Mouse (Mus musculus) kidney, adult 8-10 months (tissue): Measurements from ENCODE around the gene Xylt1.

Experiments
- DNase-seq, 2 experiments: peaks; one replicate each; pipeline ENCODE4 v3.0.0; 2022

Xylt1 gene

DNA sequence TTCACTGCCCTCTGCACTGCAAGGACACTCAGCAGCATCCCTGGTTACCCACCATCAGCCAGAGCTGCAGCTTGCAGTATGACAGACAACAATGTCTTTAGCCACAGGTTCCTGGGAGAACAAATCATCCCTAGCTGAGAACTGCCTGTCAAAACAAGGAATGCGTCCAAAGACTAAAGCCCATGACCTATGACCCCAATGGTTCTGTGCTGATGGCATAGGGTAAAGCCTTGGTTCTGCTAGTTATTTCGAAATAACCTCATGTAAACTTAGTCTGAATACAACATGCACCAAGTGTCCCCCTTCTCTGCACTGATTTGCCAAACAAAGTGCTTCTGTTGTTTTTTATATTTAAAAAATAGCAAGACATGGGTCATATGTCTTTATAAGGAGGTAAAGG lies 103.8 kb downstream of the Xylt1 start:
- DNase-seq, result no peak

DNA sequence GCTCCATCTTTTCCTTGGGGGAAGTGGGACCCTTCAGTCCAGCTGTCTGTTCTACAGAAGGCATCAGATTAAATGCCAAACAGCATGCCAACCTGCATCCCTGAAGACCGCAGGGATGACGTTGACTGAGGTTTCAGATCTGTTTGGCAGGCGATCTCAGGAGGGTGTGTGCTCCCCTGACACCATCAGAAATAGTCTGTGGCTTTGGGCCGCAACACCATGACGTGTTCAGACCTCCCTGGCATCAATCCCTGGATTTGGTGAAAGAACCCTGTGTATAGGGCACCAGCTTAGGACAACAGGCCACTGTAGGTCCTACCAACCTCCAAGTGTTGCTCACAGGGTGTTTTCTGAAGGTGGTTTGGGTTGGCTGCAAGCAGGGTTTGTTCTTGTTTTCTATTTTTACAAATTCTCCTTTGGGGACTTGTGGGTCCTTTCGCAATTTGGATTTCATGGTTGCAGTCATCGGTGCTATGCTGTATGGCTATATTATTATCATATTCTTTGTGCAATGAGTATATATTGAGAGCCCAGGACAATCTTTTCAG lies 104.3 kb downstream of the Xylt1 start:
- DNase-seq, result no peak

DNA sequence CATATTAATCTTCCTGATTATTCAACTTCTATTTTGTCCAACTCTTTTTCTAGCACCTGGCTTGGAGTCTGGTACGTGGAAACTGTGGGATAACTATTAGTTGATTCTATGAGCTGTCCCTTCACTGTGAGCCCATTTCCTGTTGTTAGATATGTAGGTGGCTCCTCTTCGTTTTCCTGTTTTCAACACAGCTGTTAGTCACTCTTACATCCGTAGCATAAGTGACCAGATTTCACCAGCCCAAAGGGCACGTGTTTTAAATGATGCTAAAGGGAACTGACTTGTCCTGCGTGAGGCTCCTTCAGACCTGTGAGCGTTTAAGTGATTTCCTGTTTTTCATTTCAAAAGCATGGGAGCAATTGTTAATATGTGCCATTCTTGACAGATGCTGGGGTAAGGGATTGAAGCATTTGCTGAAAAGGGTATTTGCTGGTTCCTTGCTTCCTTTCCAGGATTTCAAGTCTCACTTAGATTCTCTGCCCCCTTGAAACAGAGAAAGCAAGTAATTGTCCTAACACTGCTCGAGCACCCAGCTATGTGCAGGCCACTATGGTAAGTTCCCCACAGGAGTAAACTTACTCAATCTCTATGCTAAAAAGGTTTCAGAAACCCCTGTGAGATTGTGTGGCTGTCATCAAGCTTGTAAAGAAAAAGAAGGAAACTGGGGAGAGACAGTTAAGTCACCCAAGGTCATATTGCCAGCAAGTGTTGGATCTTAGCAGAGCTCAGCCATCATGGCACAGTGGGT lies 105.8 kb downstream of the Xylt1 start:
- no peak for DNase-seq

DNA sequence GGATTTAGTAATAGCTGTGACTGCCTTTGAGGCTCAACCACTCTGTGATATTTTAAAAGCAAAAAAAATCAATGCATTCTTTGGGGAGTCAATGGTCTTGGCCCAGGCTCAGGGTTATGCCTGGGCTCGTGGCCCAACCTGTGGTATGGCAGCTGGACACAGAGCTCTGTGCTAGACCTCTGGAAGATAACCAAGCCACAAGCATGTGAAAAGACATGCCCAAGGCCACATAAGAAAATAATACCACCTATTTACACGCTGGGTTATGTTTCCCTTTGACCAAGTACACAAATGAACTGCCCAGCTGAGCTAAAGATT lies 106.4 kb downstream of the Xylt1 start:
- no peak for DNase-seq

DNA sequence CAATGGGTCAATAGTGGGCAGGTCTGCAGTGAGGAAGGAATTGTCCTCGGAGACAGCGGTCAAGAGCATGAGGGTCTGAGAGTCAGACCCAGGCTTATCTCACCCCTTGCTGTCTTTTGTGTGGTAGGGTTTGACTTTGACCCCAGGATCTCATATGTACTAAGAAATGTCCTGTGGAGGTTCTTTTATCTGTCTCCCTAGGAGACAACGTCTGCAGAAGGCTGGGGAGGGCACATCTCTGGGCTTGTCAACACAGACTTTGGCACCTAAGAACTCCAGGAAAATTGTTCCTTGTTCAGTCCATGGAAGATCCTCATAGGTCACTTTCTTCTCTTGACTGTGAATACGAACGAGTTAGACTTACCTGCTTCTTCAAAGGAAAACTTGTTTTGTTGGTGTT lies 109.2 kb downstream of the Xylt1 start:
- no peak for DNase-seq

DNA sequence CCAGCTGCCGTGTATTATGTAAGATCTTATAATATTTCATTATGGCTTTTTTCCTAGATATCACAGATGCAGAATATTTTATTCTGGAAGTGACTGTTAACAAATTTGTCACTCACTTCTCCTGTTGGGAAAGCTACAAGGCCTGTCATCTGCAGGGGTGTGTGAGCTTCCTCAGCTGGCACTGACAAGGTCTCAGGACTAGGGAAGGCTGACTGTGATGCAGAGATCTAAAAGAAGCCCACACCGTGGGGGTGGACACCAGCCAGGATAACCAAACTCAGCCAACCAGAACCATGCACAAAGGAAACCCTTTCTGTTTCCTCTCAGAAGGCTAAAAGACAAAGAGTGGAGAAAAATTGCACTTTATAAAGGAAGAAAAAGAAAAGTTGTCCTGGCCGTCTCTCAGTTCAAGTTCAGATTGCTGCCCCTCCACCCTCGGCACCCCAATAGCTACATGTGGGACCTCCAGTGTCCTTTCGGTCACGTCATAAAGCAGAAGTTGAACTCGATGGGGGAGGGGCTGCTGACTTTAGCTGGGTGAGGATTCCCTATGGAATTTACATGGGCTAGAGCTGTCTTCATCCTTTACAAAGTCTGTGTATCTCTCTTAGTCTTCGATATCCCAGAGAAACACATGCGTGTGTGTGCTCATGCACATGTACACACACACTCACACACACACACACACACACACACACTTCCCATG lies 109.9 kb downstream of the Xylt1 start:
- no peak for DNase-seq

DNA sequence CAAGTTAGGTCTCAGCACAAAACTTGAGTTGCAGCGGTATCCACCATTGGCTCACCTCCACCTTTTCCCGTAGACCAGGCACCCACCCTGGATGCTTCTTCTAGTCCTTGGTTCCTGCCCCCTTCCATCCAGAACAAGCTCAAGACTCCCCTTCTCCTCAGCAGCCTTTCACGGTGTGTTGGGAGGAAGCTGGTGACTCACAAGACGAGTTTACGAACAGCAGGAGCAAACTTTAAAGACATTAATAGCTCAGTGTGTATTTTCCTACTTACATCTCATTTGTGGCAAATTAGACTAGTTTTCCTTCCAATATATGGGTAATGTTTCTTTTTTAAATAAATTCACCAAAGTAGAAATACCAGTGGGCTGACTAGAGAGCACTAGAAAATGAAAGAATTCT lies 110.7 kb downstream of the Xylt1 start:
- no peak for DNase-seq

DNA sequence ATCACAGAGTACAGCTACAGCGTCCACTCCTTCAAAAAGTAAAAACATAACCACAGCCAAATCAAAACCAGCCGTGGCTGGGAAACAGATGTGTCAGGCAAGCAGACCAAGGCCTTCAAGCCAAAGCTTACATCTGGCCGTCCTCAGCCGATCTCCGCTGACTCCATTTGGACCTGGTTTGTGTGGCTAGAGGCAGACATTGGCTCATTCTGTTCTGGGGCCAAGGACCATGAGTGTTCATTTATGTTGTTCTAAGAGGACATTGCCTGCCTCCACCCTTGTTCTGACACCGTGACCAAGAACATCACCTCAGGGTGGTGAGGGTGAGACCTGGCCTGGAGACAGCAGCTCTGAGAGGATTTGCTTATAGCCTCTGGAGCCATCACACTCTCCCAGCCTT lies 113.4 kb downstream of the Xylt1 start:
- no peak for DNase-seq

DNA sequence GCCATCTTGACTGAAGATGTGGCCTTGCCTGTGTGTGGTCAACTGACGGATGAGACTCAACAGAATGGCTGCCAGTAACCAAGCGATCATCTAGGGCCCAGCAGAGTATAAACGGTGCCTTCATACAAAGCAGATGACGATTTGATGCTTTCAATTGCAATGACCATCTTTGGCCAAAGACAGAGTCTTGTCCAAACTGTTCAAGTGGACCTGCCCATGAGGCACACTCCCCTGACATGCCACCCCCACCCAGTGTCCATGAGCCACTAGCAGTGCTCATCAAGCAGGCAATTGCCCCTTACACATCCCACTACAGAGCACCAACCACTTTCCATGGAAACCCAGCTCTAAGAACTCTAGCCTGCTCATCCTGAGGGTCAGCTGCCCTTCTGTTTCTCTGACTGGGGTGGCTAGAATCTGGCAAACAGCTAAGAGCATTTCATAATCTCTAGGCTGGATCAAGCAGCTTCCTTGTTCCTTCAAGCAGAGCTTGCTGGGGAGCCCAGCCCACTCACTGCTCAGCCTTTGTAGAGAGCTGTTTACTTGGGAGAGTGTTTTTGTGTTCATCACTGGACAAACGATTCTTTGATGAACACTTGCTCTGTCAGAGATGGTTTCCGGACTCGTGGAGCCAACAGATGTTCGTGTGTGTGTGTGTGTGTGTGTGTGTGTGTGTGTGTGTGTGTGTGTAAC lies 114.0 kb downstream of the Xylt1 start:
- DNase-seq, result no peak

DNA sequence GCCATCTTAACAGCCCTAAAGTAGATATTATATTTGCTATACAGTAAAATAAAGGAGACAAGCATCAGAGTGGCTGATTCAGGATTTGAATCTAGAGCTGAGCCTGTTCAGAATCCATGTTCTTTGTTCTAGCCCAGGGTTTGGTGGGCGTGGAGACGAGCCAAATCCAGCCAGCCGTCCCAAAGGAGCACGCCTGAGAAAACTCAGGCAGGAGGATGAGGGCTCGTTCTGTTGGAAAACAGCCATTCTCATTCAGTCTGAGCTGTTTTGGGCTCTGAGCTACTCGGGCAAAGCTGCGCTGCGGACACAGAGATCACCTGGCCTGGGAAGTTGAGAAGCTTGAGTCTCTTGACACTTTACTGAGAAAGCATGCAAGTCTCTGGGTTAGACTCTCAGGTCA lies 115.0 kb downstream of the Xylt1 start:
- DNase-seq, result no peak

DNA sequence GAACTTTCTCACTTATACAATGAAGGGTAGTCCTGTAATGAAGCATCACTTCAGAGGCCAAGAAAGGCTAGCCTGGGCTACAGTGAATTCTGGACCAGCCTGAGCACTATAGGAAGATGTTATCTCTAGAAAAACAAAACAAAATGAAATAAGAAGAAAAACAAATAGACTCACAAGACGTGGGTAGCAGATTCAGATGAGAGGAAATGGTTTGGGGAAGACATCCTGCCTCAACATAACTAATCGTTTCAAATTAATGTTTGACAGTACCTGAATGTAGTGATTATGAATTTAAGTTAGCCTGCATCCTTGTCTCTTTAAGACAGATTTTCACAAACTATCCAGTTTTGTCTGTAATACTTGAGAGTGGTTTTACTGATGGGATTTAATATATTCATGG lies 117.4 kb downstream of the Xylt1 start:
- DNase-seq, result no peak

DNA sequence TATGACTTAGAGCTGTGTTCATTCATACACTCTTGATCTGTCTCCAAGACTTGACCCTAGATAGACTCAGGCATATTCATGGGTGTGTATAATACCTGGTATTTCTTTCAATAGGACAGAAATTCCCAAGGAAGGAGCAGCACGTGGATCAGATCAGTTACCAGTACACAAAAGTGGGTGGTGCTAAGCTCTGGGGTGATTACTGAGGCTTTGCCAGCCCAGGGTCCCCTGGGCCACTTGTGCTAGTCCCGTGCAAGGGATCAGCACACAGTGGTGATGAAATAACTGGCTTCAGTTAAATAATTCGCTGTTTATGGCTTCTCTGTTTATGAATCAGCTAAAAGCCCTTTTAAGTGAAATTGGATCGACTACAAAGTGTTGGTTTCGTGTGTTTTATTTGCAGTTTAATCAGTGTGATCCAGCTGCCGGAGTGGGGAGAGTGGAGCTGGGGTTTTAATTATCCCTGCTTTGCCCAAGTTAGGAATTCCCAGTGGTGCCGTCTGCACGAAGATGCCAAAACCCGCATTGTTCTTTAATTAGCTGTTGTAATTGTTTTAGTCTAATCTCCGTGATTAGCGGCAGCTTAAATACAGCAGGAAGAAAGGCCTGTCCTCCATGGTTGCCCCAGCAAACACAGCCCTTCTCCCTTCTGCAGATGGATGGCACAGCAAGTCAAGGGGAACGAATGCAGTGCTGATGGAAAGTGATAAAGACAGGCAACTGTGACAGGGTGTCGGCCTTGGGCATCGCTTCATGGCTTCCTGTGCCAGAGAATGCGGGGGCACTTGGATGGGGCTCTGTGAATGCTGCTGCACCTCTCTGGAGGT lies 120.8 kb downstream of the Xylt1 start:
- DNase-seq, result no peak

DNA sequence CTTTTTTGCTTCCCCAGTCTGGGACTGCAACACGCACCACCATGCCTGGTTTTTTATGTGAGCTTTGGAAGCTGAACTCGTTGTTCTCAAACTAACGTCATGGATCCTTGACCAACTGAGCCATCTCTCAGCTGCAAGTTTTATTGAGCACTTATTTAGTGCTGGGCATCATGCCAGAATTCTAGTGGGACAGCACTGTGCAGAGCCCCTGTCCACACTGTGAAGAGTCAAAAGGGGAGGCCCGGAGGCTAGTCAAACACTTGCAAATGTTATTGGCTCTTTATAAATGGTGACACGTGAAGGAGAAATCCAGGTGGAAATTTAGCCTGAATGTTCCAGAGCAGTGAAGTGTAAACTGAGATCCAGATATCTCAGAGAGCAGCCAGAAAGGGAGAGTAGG lies 121.6 kb downstream of the Xylt1 start:
- DNase-seq, result peak; percentile 25 to 39

DNA sequence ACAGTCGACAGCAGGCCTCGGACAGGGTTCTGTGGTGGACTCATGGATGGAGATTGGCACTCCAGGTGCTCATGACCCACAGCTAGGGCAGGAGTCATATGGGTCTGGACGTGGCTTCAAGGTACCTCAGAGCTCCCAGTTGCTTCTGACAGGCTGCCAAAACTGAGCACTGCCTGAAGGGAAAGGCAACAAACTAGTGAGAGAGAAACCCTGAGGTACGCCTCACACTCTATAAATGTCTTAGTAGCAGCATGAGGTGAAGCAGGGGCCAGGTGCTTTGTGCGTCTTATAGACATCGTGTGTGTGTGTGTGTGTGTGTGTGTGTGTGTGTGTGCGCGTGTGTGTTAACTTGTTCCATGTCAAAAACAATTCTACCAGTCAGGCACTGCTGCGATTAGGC lies 122.9 kb downstream of the Xylt1 start:
- peak; percentile 22 to 36 for DNase-seq

DNA sequence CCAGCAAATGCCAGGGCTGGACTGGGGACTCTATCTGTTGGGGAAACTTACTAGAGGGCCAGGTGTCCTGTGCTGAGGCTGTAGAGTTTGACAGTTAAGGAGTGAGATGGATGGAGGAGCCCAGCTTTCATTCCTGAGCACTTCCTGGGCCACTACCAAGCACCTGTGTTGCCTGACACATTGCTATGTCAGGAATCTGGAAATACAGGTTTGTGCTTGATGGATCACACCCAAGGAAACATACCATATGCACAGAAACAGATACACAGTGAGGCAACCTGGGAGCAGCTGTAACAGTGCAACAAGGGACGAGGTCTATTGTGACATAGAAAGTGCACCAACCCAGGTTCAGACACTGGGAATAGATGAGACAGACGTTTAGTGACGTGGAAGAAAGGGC lies 125.0 kb downstream of the Xylt1 start:
- DNase-seq, result peak; percentile 26 to 63

DNA sequence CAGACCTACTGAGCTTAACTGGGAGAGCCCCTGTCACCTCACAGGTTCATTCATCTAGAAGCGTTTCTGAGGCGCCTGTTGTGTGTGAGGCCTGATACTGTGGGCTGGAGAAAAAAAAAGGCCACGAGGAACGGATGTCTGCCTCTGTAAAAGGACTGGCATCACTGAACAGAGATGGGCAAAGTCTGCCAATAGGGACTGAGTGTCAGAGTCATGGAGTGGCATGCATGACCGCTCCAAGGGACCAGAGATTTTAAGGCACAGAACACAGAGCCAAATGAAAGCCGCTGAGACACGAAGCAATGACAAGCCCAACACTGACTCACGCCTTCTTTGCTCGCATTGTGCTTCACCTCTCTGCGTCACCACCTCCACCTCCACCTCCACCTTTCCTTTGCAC lies 126.6 kb downstream of the Xylt1 start:
- peak; percentile 24 to 48 for DNase-seq

DNA sequence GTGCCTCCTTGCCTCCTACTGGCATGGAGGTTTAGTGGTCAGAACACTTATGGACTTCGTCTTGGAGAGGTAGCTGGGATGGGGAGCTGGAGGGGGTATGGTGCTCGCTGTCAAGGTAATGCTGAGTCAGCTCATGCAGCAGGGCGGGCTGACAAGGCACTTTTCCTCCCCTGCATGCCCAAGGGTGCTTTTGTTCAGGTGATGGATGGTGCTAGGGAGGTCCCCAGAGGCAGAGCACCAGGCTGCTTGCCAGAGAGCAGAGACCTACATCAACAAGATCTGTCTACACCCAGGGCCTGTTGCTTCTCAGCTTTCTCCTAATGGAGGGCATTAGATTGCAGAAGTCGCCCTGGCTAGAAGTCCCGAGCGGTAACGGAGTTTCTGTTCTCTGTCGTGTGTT lies 127.3 kb downstream of the Xylt1 start:
- no peak for DNase-seq

DNA sequence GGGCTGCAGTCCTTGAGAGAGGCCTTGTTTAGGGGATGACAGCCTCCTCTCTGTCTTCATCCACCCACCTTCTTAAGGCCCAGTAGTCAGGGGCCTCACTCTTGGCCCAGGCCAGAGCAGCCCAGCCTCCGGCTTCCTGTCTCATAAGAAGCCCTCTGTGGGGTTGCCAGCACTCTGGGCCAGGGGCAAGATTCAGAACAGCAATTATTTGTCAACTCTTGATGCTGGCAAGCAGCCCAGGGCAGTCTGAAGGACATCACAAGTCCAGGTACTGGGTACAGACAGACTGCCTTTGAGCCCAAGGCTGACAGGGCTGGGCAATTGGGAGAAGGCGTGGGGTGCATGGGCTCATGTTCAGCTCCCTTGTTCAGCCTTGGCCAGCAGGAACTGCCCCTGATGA lies 129.3 kb downstream of the Xylt1 start:
- peak; percentile 39 to 44 for DNase-seq

DNA sequence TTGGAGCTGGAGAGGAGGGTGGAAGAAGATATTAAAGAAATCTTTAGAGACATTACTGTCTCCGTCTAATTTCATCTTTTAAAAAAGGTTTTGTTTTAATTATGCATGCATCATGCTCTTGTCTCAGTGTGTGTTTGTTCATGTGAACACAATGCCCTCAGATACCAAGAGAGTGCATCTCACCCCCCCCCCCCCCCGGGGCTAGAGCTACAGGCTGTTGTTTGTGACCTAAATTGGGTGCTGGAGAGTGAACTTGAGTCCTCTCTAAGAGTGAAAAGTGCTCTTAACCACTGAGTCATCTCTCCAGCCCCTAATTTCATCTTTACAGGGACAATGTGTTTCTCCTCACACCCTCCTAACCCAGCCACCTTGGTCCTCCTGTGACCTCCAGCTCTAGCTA lies 131.5 kb downstream of the Xylt1 start:
- no peak for DNase-seq

DNA sequence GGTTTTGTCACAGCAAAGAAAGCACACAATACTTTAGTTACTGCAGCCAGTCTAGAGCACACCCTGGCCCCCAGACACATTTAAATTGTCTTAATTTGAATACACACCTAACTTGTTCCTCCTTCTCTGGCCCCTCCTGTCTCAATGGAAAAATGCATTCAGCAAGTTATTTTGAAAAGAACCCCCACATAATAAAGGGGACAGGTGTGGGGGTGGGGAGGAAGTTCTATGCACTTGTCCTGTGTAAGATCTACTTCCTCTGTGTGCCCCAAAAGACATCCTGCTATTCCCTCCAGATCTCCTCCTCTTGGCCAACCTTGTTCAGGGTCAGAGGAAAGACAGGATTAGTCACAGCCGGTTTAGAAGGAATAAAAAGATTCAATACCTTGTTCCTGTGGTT lies 135.0 kb downstream of the Xylt1 start:
- no peak for DNase-seq

DNA sequence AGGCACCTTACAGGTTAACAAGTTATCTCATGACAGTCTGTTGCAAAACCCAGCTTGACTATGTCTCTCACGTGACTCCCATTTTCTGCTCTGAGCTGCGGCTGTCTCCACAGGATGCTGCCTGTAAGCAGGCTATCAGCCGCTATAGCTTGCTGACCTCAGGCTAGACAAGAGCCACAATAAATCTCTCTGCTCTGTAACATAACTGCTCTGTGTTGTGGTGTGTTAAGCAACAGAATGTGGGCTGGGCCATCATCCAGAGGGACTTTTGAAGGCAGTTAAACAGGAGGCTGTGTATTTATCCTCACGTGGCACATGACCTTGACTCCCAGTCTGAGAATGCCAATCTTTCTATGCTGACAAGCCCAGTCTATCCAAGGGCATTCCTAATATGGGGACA lies 136.1 kb downstream of the Xylt1 start:
- DNase-seq, result no peak

DNA sequence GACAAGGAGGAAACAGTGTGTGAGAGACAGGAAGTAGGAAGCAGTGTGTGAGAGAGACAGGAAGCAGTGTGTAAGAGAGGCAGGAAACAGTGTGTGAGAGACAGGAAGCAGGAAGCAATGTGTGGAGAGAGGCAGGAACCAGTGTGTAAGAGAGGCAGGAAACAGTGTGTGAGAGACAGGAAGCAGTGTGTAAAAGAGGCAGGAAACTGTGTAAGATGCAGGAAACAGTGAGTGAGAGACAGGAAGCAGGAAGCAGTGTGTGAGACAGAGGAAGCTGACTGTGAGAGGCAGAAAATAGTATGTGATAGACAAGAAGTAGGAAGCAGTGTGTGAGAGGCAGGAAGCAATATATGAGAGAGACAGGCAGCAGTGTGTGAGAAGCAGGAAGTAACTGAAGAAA lies 140.6 kb downstream of the Xylt1 start:
- no peak for DNase-seq

DNA sequence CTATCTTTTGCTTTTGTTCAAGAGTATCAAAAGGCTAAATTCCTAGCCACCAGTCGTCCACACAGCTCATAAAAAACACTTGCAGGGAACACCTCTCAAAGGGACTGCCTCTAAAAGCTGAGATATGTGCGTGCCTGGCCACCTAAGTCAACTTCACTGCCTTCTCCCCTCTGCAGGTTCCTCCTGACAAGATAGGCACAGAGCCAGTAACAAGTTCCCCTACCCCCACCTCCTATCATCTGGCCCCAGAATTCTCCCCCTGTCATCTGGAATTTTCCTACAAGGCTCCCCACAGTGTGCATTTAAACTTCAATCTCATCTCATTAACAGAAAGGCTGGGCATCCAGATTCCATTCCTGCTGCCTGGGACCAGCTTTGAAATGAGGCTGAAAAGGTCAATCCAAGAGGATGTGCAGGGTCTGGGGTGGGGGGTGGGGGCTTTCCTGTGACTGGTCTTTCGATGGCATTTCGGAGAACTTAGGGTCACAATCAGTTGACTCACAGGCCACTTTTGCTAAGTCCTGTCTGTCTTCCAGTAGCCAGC lies 141.4 kb downstream of the Xylt1 start:
- no peak for DNase-seq
